Mouse (Mus musculus) liver, embryonic 14.5 days (tissue): Measurements from ENCODE around the gene Man1c1. TPM values are rescaled to one million over a fixed set of nuclear protein-coding genes. Genes with fewer than 3 reads are reported as not detected.

Source experiments
- ATAC-seq: fragments of 200-750 bp; cut with Nextera tagmentation; 2 replicates; pipeline ENCODE4 v1.8.0; 2017; ENCODE audit warnings: moderate number of reproducible peaks, mild to moderate bottlenecking, moderate library complexity; ENCODE audit not compliant: insufficient read depth
- DNase-seq, 3 experiments: peaks; one replicate each; pipeline ENCODE4 v3.0.0-alpha.2; 2012 to 2013; ENCODE audit warnings: low read depth in 3 of 3, low spot score in 3 of 3
- H3K27ac ChIP-seq: fragments of 300-500 bp; sonication (generic); 2 replicates; pipeline ENCODE4 v1.5.1; 2014; ENCODE audit warnings: moderate library complexity, mild to moderate bottlenecking, control low read depth, inconsistent platforms
- H3K27me3 ChIP-seq: fragments of 300-500 bp; sonication (generic); 2 replicates; pipeline ENCODE4 v1.6.1; 2014; ENCODE audit warnings: mild to moderate bottlenecking, low read length, moderate library complexity; ENCODE audit not compliant: control insufficient read depth, insufficient read depth
- H3K36me3 ChIP-seq: fragments of 300-500 bp; sonication (generic); replicated peaks from 2 replicates; pipeline ENCODE4 v1.6.1; 2014; ENCODE audit warnings: low read depth; ENCODE audit not compliant: control insufficient read depth, insufficient read depth
- H3K4me1 ChIP-seq, 2 experiments: fragments of 200-500 bp in 1 of 2; fragments of 300-500 bp in 1 of 2; sonication (generic) in 1 of 2; replicated peaks; 2 replicates each; pipeline ENCODE4 v1.6.1; 2012 to 2014; ENCODE audit warnings: antibody characterized with exemption in 1 of 2, inconsistent platforms in 1 of 2, low read length in 1 of 2; ENCODE audit not compliant: control insufficient read depth in 2 of 2, insufficient read depth in 2 of 2
- H3K4me2 ChIP-seq: fragments of 300-500 bp; sonication (generic); 2 replicates; pipeline ENCODE4 v1.6.1; 2014; ENCODE audit warnings: low read depth, mild to moderate bottlenecking, control low read depth, moderate library complexity
- H3K4me3 ChIP-seq, 2 experiments: fragments of 200-500 bp in 1 of 2; fragments of 300-500 bp in 1 of 2; sonication (generic) in 1 of 2; 2 replicates each; pipeline ENCODE4 v1.5.1; 2012 to 2014; ENCODE audit warnings: low read depth in 2 of 2, low read length in 2 of 2, mild to moderate bottlenecking in 2 of 2, control low read depth in 1 of 2, inconsistent platforms in 1 of 2, moderate library complexity in 1 of 2; ENCODE audit not compliant: insufficient read depth in 1 of 2
- H3K9ac ChIP-seq: fragments of 300-500 bp; sonication (generic); replicated peaks from 2 replicates; pipeline ENCODE4 v1.6.1; 2014; ENCODE audit warnings: mild to moderate bottlenecking, control low read depth, moderate library complexity
- H3K9me3 ChIP-seq: fragments of 300-500 bp; sonication (generic); 2 replicates; pipeline ENCODE4 v1.6.1; 2016; ENCODE audit warnings: low read length, mixed read lengths; ENCODE audit not compliant: control insufficient read depth
- CTCF ChIP-seq: IDR thresholded peaks from 2 replicates; pipeline ENCODE4 v1.5.1; 2016; ENCODE audit warnings: antibody characterized with exemption, low read depth, control low read depth
- EP300 ChIP-seq: IDR thresholded peaks from 2 replicates; pipeline ENCODE4 v1.6.1; 2016; ENCODE audit warnings: antibody characterized with exemption, low read depth
- WGBS: fragments of 180-500 bp; shearing (Covaris S2); extraction: QIAGEN DNeasy Blood & Tissue Kit; methylation state at CpG from one replicate; pipeline ENCODE4 v1.1.7; 2014; ENCODE audit not compliant: insufficient replicate concordance; 5-methylcytosine and 5-hydroxymethylcytosine counted together
- polyA plus RNA-seq, 2 experiments: library from polyadenylated mRNA; depleted of rRNA in 1 of 2; stranded (reverse) in 1 of 2; unstranded in 1 of 2; fragments of >200 nt; fragmentation: Nextera tagmentation in 1 of 2; extraction: Ambion mirVana in 1 of 2; gene quantifications; 2 replicates each; pipeline versions ENCODE4 v1.2.1 to v1.2.3; 2012 to 2014

Gene Man1c1
- polyA plus RNA-seq, 2 experiments: 1.2 to 1.9 TPM

DNA sequence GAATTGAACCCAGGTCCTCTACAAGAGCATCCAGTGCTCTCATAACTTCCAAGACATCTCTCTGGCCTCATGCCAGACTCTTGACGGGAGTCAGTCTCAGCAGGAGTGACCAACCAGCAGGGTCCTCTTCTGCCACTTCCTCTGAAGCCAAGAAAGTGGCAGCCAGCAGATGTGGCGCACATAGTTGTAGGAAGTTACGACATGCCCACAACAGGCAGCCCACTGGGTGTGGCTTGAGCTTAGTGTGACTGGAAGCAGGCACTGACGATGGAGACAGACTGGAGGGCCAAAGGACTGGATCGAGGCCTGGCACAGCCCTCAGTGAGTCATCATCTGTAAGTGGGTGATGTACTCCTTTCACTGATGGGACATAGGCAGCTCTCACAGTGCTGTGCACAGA, 115.1 kb downstream of the Man1c1 start:
- no peak for ATAC-seq
- H3K9ac ChIP-seq: no peak overlapping the region
- WGBS: 64% methylated on average over 5 of the region's 5 CpGs
- no peaks in the 10 kb centered on the region for H3K27me3 ChIP-seq
- 0 out of 4 replicates have a peak, but pooled peaks cover 0 to 4% of the 10 kb centered on the region in 2 experiments for H3K4me1 ChIP-seq
- no peaks in the 10 kb centered on the region for H3K36me3 ChIP-seq
- no peak for TF ChIP-seq EP300
- no peak for TF ChIP-seq CTCF
- H3K4me2 ChIP-seq: no peak overlapping the region
- no peaks in the 10 kb centered on the region for H3K9me3 ChIP-seq
- H3K4me3 ChIP-seq: no peak overlapping the region
- no peak for DNase-seq
- no peak overlapping the region for H3K27ac ChIP-seq

- Histone ChIP-seq H3K9me3 (no peaks in the 10 kb centered on the region), H3K27ac (no peak overlapping the region), H3K4me2 (no peak overlapping the region), H3K36me3 (no peaks in the 10 kb centered on the region), H3K9ac (no peak overlapping the region), H3K4me1 (0 out of 4 replicates have a peak, but pooled peaks cover 0 to 4% of the 10 kb centered on the region in 2 experiments), H3K27me3 (no peaks in the 10 kb centered on the region), H3K4me3 (no peak overlapping the region)
- TF ChIP-seq CTCF: no peak
- no peak for TF ChIP-seq EP300
- 64% methylated on average over 9 of the region's 9 CpGs for WGBS
- DNase-seq: no peak
- no peak for ATAC-seq
Observed at GRCm38 (mm10) chr4:134588287-134588686, 115.8 kb downstream of the Man1c1 start.

- no peak overlapping the region for H3K4me3 ChIP-seq
- no peaks in the 10 kb centered on the region for H3K36me3 ChIP-seq
- H3K9ac ChIP-seq: no peak overlapping the region
- TF ChIP-seq CTCF (no peak), EP300 (no peak)
- H3K4me2 ChIP-seq: no peak overlapping the region
- no peaks in the 10 kb centered on the region for H3K27me3 ChIP-seq
- DNase-seq (no peak), ATAC-seq (no peak)
- WGBS: 59% methylated on average over 11 of the region's 11 CpGs
- H3K4me1 ChIP-seq: 0 out of 4 replicates have a peak, but pooled peaks cover 0 to 4% of the 10 kb centered on the region in 2 experiments
- no peaks in the 10 kb centered on the region for H3K9me3 ChIP-seq
- no peak overlapping the region for H3K27ac ChIP-seq
Observed at GRCm38 (mm10) chr4:134587636-134588197, 116.4 kb downstream of the Man1c1 start.

DNA sequence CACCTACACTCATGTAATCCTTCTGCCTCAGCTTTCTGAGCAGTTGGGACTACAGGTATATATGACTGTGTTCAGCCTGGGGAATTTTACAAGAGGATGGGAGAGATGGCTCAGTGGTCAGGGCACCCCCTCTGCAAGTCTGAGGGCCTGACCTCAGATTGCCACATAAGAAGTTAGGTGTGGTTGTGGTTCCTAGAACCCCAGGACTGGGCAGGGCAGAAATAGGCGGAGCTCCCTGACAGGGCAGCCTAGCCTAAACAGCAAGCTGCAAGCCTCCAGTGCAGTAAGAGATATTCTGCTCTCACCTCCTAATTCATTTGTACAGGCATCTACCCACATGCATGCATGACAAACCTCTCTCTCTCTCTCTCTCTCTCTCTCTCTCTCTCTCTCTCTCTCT, 117.5 kb downstream of the Man1c1 start:
- no peak overlapping the region for H3K4me2 ChIP-seq
- H3K36me3 ChIP-seq: no peaks in the 10 kb centered on the region
- H3K27ac ChIP-seq: no peak overlapping the region
- H3K4me3 ChIP-seq: no peak overlapping the region
- H3K27me3 ChIP-seq: no peaks in the 10 kb centered on the region
- H3K4me1 ChIP-seq: 0 out of 4 replicates have a peak, but pooled peaks cover 0 to 4% of the 10 kb centered on the region in 2 experiments
- ATAC-seq: no peak
- WGBS: 14% methylated on average over 1 of the region's 1 CpGs
- no peak for DNase-seq
- H3K9me3 ChIP-seq: no peaks in the 10 kb centered on the region
- no peak overlapping the region for H3K9ac ChIP-seq
- TF ChIP-seq CTCF: no peak

DNA sequence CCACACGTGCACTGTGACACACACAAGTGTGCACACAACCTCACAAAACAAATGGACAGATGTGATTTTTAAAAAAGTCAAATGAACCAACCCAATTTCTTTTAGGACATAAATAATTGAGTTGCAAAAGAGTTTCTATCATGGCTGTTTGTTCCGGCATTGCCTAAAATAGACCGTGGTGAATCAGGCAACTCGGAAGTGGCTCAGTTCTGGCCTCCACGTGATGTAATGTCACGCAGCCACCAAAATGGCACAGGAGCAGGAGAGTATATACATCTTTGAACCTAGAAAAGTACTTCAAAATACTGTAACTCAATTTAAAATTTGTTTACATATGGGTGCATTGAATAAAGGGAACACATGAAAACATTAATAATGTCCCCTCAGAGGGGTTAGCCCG, 118.0 kb downstream of the Man1c1 start:
- ATAC-seq: no peak
- WGBS: 64% methylated on average over 7 of the region's 7 CpGs

More for the DNA sequence above, 118.0 kb downstream of the Man1c1 start:
- Histone ChIP-seq H3K27ac (no peak overlapping the region), H3K4me1 (0 out of 4 replicates have a peak, but pooled peaks cover 0 to 4% of the 10 kb centered on the region in 2 experiments), H3K4me2 (no peak overlapping the region), H3K36me3 (no peaks in the 10 kb centered on the region), H3K9ac (no peak overlapping the region), H3K4me3 (no peak overlapping the region), H3K9me3 (no peaks in the 10 kb centered on the region), H3K27me3 (no peaks in the 10 kb centered on the region)
- DNase-seq: no peak
- no peak for TF ChIP-seq EP300
- no peak for TF ChIP-seq CTCF
